Mouse (Mus musculus) midbrain, embryonic 16.5 days (tissue): Measurements from ENCODE around the gene Shpk. TPM values are rescaled to one million over a fixed set of nuclear protein-coding genes. Genes with fewer than 3 reads are reported as not detected.
A peak's percentile ranks its signal among the peaks of the same experiment; 100 is the strongest.

Experiments
- ATAC-seq: fragments of 200-750 bp; cut with Nextera tagmentation; 2 replicates; pipeline ENCODE4 v1.8.0; 2017; ENCODE audit warnings: moderate TSS enrichment
- H3K27ac ChIP-seq: fragments of 300-500 bp; sonication (generic); 2 replicates; pipeline ENCODE4 v1.5.1; 2014; ENCODE audit warnings: mild to moderate bottlenecking, low read length, mixed read lengths
- H3K27me3 ChIP-seq: fragments of 300-500 bp; sonication (generic); 2 replicates; pipeline ENCODE4 v1.6.1; 2014; ENCODE audit warnings: low read depth, low read length, mixed read lengths; ENCODE audit not compliant: control insufficient read depth, insufficient read depth
- H3K36me3 ChIP-seq: fragments of 300-500 bp; sonication (generic); 2 replicates; pipeline ENCODE4 v1.6.1; 2014; ENCODE audit warnings: mild to moderate bottlenecking, low read length, moderate library complexity, mixed read lengths; ENCODE audit not compliant: control insufficient read depth, insufficient read depth
- H3K4me1 ChIP-seq: fragments of 300-500 bp; sonication (generic); 2 replicates; pipeline ENCODE4 v1.6.1; 2014; ENCODE audit warnings: mild to moderate bottlenecking, low read length, mixed read lengths; ENCODE audit not compliant: control insufficient read depth, insufficient read depth
- H3K4me2 ChIP-seq: fragments of 300-500 bp; sonication (generic); 2 replicates; pipeline ENCODE4 v1.6.1; 2014; ENCODE audit warnings: mild to moderate bottlenecking, low read length, mixed read lengths
- H3K4me3 ChIP-seq: fragments of 300-500 bp; sonication (generic); 2 replicates; pipeline ENCODE4 v1.5.1; 2014; ENCODE audit warnings: low read depth, mild to moderate bottlenecking, low read length, moderate library complexity, mixed read lengths
- H3K9ac ChIP-seq: fragments of 300-500 bp; sonication (generic); 2 replicates; pipeline ENCODE4 v1.6.1; 2014; ENCODE audit warnings: low read depth, low read length, mixed read lengths
- H3K9me3 ChIP-seq: fragments of 300-500 bp; sonication (generic); replicated peaks from 2 replicates; pipeline ENCODE4 v1.6.1; 2014; ENCODE audit warnings: mild to moderate bottlenecking, low read length, mixed read lengths; ENCODE audit not compliant: control insufficient read depth, poor library complexity, severe bottlenecking
- WGBS: fragments of 180-500 bp; shearing (Covaris S2); extraction: QIAGEN DNeasy Blood & Tissue Kit; methylation state at CpG from one replicate; pipeline ENCODE4 v1.1.7; 2014; 5-methylcytosine and 5-hydroxymethylcytosine counted together
- polyA plus RNA-seq: library from polyadenylated mRNA; unstranded; fragments of >200 nt; fragmentation: Nextera tagmentation; extraction: Ambion mirVana; gene quantifications from 2 replicates; pipeline ENCODE4 v1.2.1, GENCODE M21; 2015

Shpk gene
- 2.1 and 2.4 TPM in 2 replicates for polyA plus RNA-seq

GRCm38 (mm10) chr11:73199230-73199712 lies at the start of gene Shpk:
Gene Shpk (plus strand): TSS chr11:73199460.
- H3K4me1 ChIP-seq: peaks cover 11% of the 10 kb centered on the region
- peak within 1 kb of the TSS; percentile 91 for H3K4me2 ChIP-seq
- H3K9ac ChIP-seq: peak within 1 kb of the TSS; percentile 90
- no peaks in the 10 kb centered on the region for H3K36me3 ChIP-seq
- no peaks in the 10 kb centered on the region for H3K9me3 ChIP-seq
- WGBS: under 1% methylated on average over 31 of the region's 32 CpGs
- no peaks in the 10 kb centered on the region for H3K27me3 ChIP-seq
- H3K27ac ChIP-seq: peak within 1 kb of the TSS; percentile 77
- ATAC-seq: peak; percentile 97
- peak within 1 kb of the TSS; percentile 73 for H3K4me3 ChIP-seq

DNA sequence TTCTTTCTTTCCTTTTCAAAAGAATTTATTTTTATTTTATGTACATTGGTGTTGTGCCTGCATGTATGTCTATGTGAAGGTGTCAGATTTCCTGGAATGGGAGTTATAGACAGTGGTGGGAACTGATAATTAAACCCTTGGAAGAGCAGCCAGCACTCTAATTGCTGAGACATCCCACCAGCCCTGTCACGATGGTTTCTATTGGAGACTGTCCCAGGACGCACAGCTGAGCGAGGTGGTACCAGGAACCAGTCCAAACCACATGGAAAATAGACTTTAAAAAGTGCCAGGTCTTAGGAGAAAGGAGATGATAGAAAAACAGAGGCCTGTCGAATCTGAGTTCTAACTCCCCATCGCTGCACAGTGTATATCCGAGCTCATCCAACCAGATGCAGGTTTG lies 44.2 kb upstream of the Shpk start:
- Histone ChIP-seq H3K9me3 (no peaks in the 10 kb centered on the region), H3K4me3 (no peak overlapping the region), H3K9ac (no peak overlapping the region), H3K27me3 (peaks cover 4% of the 10 kb centered on the region), H3K27ac (no peak overlapping the region), H3K4me2 (no peak overlapping the region), H3K36me3 (no peaks in the 10 kb centered on the region), H3K4me1 (no peaks in the 10 kb centered on the region)
- no peak for ATAC-seq
- WGBS: 83% methylated on average over 6 of the region's 6 CpGs

GRCm38 (mm10) chr11:73159957-73160810 lies 39.1 kb upstream of the Shpk start, which contains the start of gene P2rx5:
Gene P2rx5 (plus strand): TSS chr11:73160421.
- ATAC-seq: peak; percentile 67
- Histone ChIP-seq H3K4me2 (peak within 1 kb of the TSS; percentile 80), H3K27me3 (peaks cover 17% of the 10 kb centered on the region), H3K36me3 (no peaks in the 10 kb centered on the region), H3K9me3 (no peaks in the 10 kb centered on the region), H3K27ac (no peak within 1 kb of the TSS), H3K9ac (peak within 1 kb of the TSS; percentile 60), H3K4me3 (peak within 1 kb of the TSS; percentile 41), H3K4me1 (0 out of 2 replicates have a peak, but pooled peaks cover 3% of the 10 kb centered on the region)
- 2% methylated on average over 48 of the region's 49 CpGs for WGBS

- H3K27me3 ChIP-seq: peaks cover 17% of the 10 kb centered on the region
- WGBS: 24% methylated on average over 6 of the region's 6 CpGs
- H3K9me3 ChIP-seq: no peaks in the 10 kb centered on the region
- peak overlapping the region; percentile 41 for H3K4me3 ChIP-seq
- peak overlapping the region; percentile 60; the same call in 1 of the 2 replicates for H3K9ac ChIP-seq
- no peak for ATAC-seq
- H3K4me1 ChIP-seq: 0 out of 2 replicates have a peak, but pooled peaks cover 3% of the 10 kb centered on the region
- H3K4me2 ChIP-seq: peak overlapping the region; percentile 80
- no peak overlapping the region for H3K27ac ChIP-seq
- H3K36me3 ChIP-seq: no peaks in the 10 kb centered on the region
Measured at GRCm38 (mm10) chr11:73160811-73161200, 38.5 kb upstream of the Shpk start.

- Histone ChIP-seq H3K4me1 (0 out of 2 replicates have a peak, but pooled peaks cover 3% of the 10 kb centered on the region), H3K4me2 (no peak overlapping the region), H3K27me3 (peaks cover 17% of the 10 kb centered on the region), H3K4me3 (no peak overlapping the region), H3K9me3 (no peaks in the 10 kb centered on the region), H3K36me3 (no peaks in the 10 kb centered on the region), H3K9ac (no peak overlapping the region), H3K27ac (no peak overlapping the region)
- ATAC-seq: no peak
- WGBS: 88% methylated on average over 4 of the region's 4 CpGs
Measured at GRCm38 (mm10) chr11:73161616-73162015, 37.6 kb upstream of the Shpk start.

DNA sequence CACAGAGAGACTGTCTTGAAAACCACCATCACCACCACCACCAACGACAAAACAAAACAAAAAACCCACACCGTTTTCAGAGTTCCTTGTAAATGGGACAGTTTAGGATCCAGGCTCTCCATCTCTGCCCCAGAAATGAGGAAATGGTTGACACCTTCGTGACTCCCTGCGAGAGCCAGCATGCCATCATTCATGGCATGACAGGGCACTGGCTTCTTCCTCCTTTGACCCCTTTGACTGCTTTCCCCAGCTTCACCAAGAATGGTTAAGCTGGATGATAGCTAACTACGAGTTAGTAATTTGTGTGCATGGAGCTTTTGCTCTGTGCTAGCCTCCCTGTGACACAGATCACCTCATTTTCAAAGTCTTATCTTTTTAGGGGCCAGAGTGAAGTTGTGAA lies 37.0 kb upstream of the Shpk start:
- ATAC-seq: no peak

DNA sequence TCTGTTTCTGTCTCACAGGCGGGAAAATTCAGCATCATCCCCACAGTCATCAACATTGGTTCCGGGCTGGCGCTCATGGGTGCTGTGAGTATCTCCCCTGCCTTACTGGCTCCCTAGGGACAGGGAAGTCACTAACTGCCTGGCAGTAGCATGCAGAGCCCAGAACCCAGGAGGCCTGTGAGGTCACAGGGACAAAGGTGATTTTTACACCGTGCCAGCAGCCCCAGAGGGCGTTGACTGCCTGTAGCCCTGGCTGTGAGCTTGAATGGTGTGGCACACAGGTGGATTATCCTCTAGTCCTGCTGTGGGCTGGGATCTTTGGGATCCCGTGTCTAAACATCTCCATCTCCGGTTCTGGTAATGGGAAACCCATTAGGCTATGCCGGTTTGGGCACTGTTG lies 31.2 kb upstream of the Shpk start:
- H3K4me2 ChIP-seq: no peak overlapping the region
- no peak overlapping the region for H3K4me3 ChIP-seq
- H3K9me3 ChIP-seq: no peaks in the 10 kb centered on the region
- WGBS: 78% methylated on average over 8 of the region's 8 CpGs
- ATAC-seq: no peak
- H3K4me1 ChIP-seq: no peaks in the 10 kb centered on the region
- H3K9ac ChIP-seq: no peak overlapping the region
- H3K27ac ChIP-seq: no peak overlapping the region
- no peaks in the 10 kb centered on the region for H3K36me3 ChIP-seq
- H3K27me3 ChIP-seq: no peaks in the 10 kb centered on the region

More for the DNA sequence above, 37.0 kb upstream of the Shpk start:
- Histone ChIP-seq H3K27ac (no peak overlapping the region), H3K4me3 (no peak overlapping the region), H3K4me2 (no peak overlapping the region), H3K27me3 (peaks cover 17% of the 10 kb centered on the region), H3K9me3 (no peaks in the 10 kb centered on the region), H3K4me1 (0 out of 2 replicates have a peak, but pooled peaks cover 3% of the 10 kb centered on the region), H3K36me3 (no peaks in the 10 kb centered on the region), H3K9ac (no peak overlapping the region)
- 82% methylated on average over 5 of the region's 5 CpGs for WGBS

- no peak overlapping the region for H3K9ac ChIP-seq
- H3K36me3 ChIP-seq: no peaks in the 10 kb centered on the region; the same call in 1 of the 2 replicates
- ATAC-seq: no peak
- no peaks in the 10 kb centered on the region for H3K9me3 ChIP-seq
- no peaks in the 10 kb centered on the region for H3K27me3 ChIP-seq
- H3K27ac ChIP-seq: no peak overlapping the region
- no peaks in the 10 kb centered on the region for H3K4me1 ChIP-seq
- 86% methylated on average over 6 of the region's 6 CpGs for WGBS
- no peak overlapping the region for H3K4me3 ChIP-seq
- H3K4me2 ChIP-seq: no peak overlapping the region
Measured at GRCm38 (mm10) chr11:73168576-73168975, 30.7 kb upstream of the Shpk start.

- no peak overlapping the region for H3K27ac ChIP-seq
Measured at GRCm38 (mm10) chr11:73169231-73169630, 30.0 kb upstream of the Shpk start.

More at GRCm38 (mm10) chr11:73169231-73169630, 30.0 kb upstream of the Shpk start:
- WGBS: 45% methylated on average over 4 of the region's 4 CpGs
- no peak overlapping the region for H3K9ac ChIP-seq
- no peak overlapping the region for H3K4me2 ChIP-seq
- no peak overlapping the region for H3K4me3 ChIP-seq
- no peaks in the 10 kb centered on the region for H3K27me3 ChIP-seq
- ATAC-seq: peak; percentile 18; the same call in 1 of the 2 replicates
- H3K9me3 ChIP-seq: no peaks in the 10 kb centered on the region
- H3K4me1 ChIP-seq: no peaks in the 10 kb centered on the region
- no peaks in the 10 kb centered on the region; the same call in 1 of the 2 replicates for H3K36me3 ChIP-seq
